Mouse (Mus musculus): ENCODE data around the gene Rnaseh1. TPM values are rescaled to one million over a fixed set of nuclear protein-coding genes. Genes with fewer than 3 reads are reported as not detected.
A peak's percentile ranks its signal among the peaks of the same experiment; 100 is the strongest.

Gene Rnaseh1
- polyA plus RNA-seq, 1 experiment from 2014 or later = 33.7 TPM

GRCm38 (mm10) chr12:28694776-28695175 is 45.4 kb downstream of the Rnaseh1 start:
- H3K9me3 ChIP-seq = no peaks in the 10 kb centered on the region
- peaks cover 71% of the 10 kb centered on the region for H3K36me3 ChIP-seq
- no peak overlapping the region for H3K9ac ChIP-seq (replicated peaks)
- no peak overlapping the region for H3K27ac ChIP-seq
- no peak overlapping the region for H3K4me2 ChIP-seq
- no peaks in the 10 kb centered on the region for H3K27me3 ChIP-seq
- WGBS = 91% methylated on average over 7 of the region's 7 CpGs
- no peaks in the 10 kb centered on the region for H3K4me1 ChIP-seq (replicated peaks)
- no peak for ATAC-seq (ENCODE audit: insufficient number of reproducible peaks, insufficient read depth, low FRiP score, low TSS enrichment, low read depth)
- H3K4me3 ChIP-seq (replicated peaks) = no peak overlapping the region

- Histone ChIP-seq H3K4me2 (no peak overlapping the region), H3K27me3 (no peaks in the 10 kb centered on the region), H3K9me3 (no peaks in the 10 kb centered on the region), H3K36me3 (peaks cover 52% of the 10 kb centered on the region), H3K4me3 (replicated peaks) (no peak overlapping the region), H3K27ac (no peak overlapping the region), H3K9ac (replicated peaks) (no peak overlapping the region), H3K4me1 (replicated peaks) (peaks cover 15% of the 10 kb centered on the region)
- 76% methylated on average over 14 of the region's 14 CpGs for WGBS
- ATAC-seq (ENCODE audit: insufficient number of reproducible peaks, insufficient read depth, low FRiP score, low TSS enrichment, low read depth) = no peak
Measured at GRCm38 (mm10) chr12:28697821-28698595, 48.6 kb downstream of the Rnaseh1 start.

- Histone ChIP-seq H3K4me3 (replicated peaks) (no peak overlapping the region), H3K4me1 (replicated peaks) (peaks cover 15% of the 10 kb centered on the region), H3K9ac (replicated peaks) (no peak overlapping the region), H3K4me2 (no peak overlapping the region), H3K9me3 (no peaks in the 10 kb centered on the region), H3K27ac (no peak overlapping the region), H3K36me3 (peaks cover 47% of the 10 kb centered on the region), H3K27me3 (no peaks in the 10 kb centered on the region)
- 78% methylated on average over 5 of the region's 5 CpGs for WGBS
- no peak for ATAC-seq (ENCODE audit: insufficient number of reproducible peaks, insufficient read depth, low FRiP score, low TSS enrichment, low read depth)
Measured at GRCm38 (mm10) chr12:28699086-28699485, 49.7 kb downstream of the Rnaseh1 start.

GRCm38 (mm10) chr12:28699656-28700055 is 50.3 kb downstream of the Rnaseh1 start:
- H3K36me3 ChIP-seq = peaks cover 42% of the 10 kb centered on the region
- no peak overlapping the region for H3K4me2 ChIP-seq
- peak overlapping the region; percentile 40; the same call in 1 of the 2 replicates for H3K9ac ChIP-seq (replicated peaks)
- 10% methylated on average over 6 of the region's 6 CpGs for WGBS
- peaks cover 15% of the 10 kb centered on the region for H3K4me1 ChIP-seq (replicated peaks)
- no peaks in the 10 kb centered on the region for H3K27me3 ChIP-seq
- H3K4me3 ChIP-seq (replicated peaks) = no peak overlapping the region
- H3K27ac ChIP-seq = peak overlapping the region; percentile 70; the same call in 1 of the 2 replicates
- H3K9me3 ChIP-seq = no peaks in the 10 kb centered on the region
- ATAC-seq (ENCODE audit: insufficient number of reproducible peaks, insufficient read depth, low FRiP score, low TSS enrichment, low read depth) = no peak

- H3K9me3 ChIP-seq = no peaks in the 10 kb centered on the region
- peak overlapping the region; percentile 40 for H3K9ac ChIP-seq (replicated peaks)
- ATAC-seq (ENCODE audit: insufficient number of reproducible peaks, insufficient read depth, low FRiP score, low TSS enrichment, low read depth) = no peak
- peak overlapping the region; percentile 70; the same call in 1 of the 2 replicates for H3K27ac ChIP-seq
- H3K27me3 ChIP-seq = no peaks in the 10 kb centered on the region
- H3K36me3 ChIP-seq = peaks cover 37% of the 10 kb centered on the region
- no peak overlapping the region for H3K4me3 ChIP-seq (replicated peaks)
- no peak overlapping the region for H3K4me2 ChIP-seq
- H3K4me1 ChIP-seq (replicated peaks) = peaks cover 15% of the 10 kb centered on the region
- 46% methylated on average over 3 of the region's 3 CpGs for WGBS
Measured at GRCm38 (mm10) chr12:28700101-28700511, 50.7 kb downstream of the Rnaseh1 start.

- Histone ChIP-seq H3K9ac (replicated peaks) (no peak overlapping the region), H3K4me1 (replicated peaks) (peaks cover 15% of the 10 kb centered on the region), H3K4me3 (replicated peaks) (no peak overlapping the region), H3K4me2 (no peak overlapping the region), H3K27me3 (no peaks in the 10 kb centered on the region), H3K27ac (peak overlapping the region; percentile 29; the same call in 1 of the 2 replicates), H3K36me3 (peaks cover 32% of the 10 kb centered on the region), H3K9me3 (no peaks in the 10 kb centered on the region)
- ATAC-seq (ENCODE audit: insufficient number of reproducible peaks, insufficient read depth, low FRiP score, low TSS enrichment, low read depth) = no peak
- WGBS = 75% methylated on average over 19 of the region's 19 CpGs
Measured at GRCm38 (mm10) chr12:28700561-28701025, 51.2 kb downstream of the Rnaseh1 start.

- Histone ChIP-seq H3K36me3 (peaks cover 26% of the 10 kb centered on the region), H3K9me3 (no peaks in the 10 kb centered on the region), H3K4me2 (no peak overlapping the region), H3K4me1 (replicated peaks) (peaks cover 15% of the 10 kb centered on the region), H3K9ac (replicated peaks) (peak overlapping the region; percentile 34; the same call in 1 of the 2 replicates), H3K27ac (peak overlapping the region; percentile 8; the same call in 1 of the 2 replicates), H3K27me3 (no peaks in the 10 kb centered on the region), H3K4me3 (replicated peaks) (no peak overlapping the region)
- 69% methylated on average over 11 of the region's 11 CpGs for WGBS
- no peak for ATAC-seq (ENCODE audit: insufficient number of reproducible peaks, insufficient read depth, low FRiP score, low TSS enrichment, low read depth)
Measured at GRCm38 (mm10) chr12:28701302-28701701, 51.9 kb downstream of the Rnaseh1 start.

- H3K36me3 ChIP-seq = peaks cover 27% of the 10 kb centered on the region
- 5% methylated on average over 12 of the region's 12 CpGs for WGBS
- no peaks in the 10 kb centered on the region for H3K27me3 ChIP-seq
- no peak for ATAC-seq (ENCODE audit: insufficient number of reproducible peaks, insufficient read depth, low FRiP score, low TSS enrichment, low read depth)
- H3K9me3 ChIP-seq = no peaks in the 10 kb centered on the region
- 0 out of 2 replicates have a peak overlapping the region, but pooled peaks have one; percentile 23 for H3K9ac ChIP-seq (replicated peaks)
- no peak overlapping the region for H3K4me3 ChIP-seq (replicated peaks)
- no peak overlapping the region for H3K4me2 ChIP-seq
- peaks cover 15% of the 10 kb centered on the region for H3K4me1 ChIP-seq (replicated peaks)
- no peak overlapping the region for H3K27ac ChIP-seq
Measured at GRCm38 (mm10) chr12:28704381-28704780, 55.0 kb downstream of the Rnaseh1 start.

- WGBS = 86% methylated on average over 6 of the region's 6 CpGs
- ATAC-seq (ENCODE audit: insufficient number of reproducible peaks, insufficient read depth, low FRiP score, low TSS enrichment, low read depth) = no peak
- no peak overlapping the region for H3K27ac ChIP-seq
- peaks cover 33% of the 10 kb centered on the region for H3K36me3 ChIP-seq
- H3K9ac ChIP-seq (replicated peaks) = no peak overlapping the region
- H3K27me3 ChIP-seq = no peaks in the 10 kb centered on the region
- no peaks in the 10 kb centered on the region for H3K9me3 ChIP-seq
- H3K4me2 ChIP-seq = no peak overlapping the region
- peaks cover 11% of the 10 kb centered on the region for H3K4me1 ChIP-seq (replicated peaks)
- H3K4me3 ChIP-seq (replicated peaks) = no peak overlapping the region
Measured at GRCm38 (mm10) chr12:28705204-28705603, 55.8 kb downstream of the Rnaseh1 start.

GRCm38 (mm10) chr12:28708154-28708553 is 58.8 kb downstream of the Rnaseh1 start:
- WGBS = 79% methylated on average over 4 of the region's 4 CpGs
- no peaks in the 10 kb centered on the region for H3K27me3 ChIP-seq
- ATAC-seq (ENCODE audit: insufficient number of reproducible peaks, insufficient read depth, low FRiP score, low TSS enrichment, low read depth) = no peak
- no peak overlapping the region for H3K4me2 ChIP-seq
- H3K4me3 ChIP-seq (replicated peaks) = no peak overlapping the region
- H3K27ac ChIP-seq = no peak overlapping the region
- no peaks in the 10 kb centered on the region for H3K9me3 ChIP-seq
- peaks cover 53% of the 10 kb centered on the region for H3K36me3 ChIP-seq
- no peaks in the 10 kb centered on the region for H3K4me1 ChIP-seq (replicated peaks)
- no peak overlapping the region for H3K9ac ChIP-seq (replicated peaks)

All from limb, embryonic 12.5 days (tissue).